Mouse (Mus musculus) ES-Bruce4 (cell line): ENCODE results near the gene Olfr218. TPM values are rescaled to one million over a fixed set of nuclear protein-coding genes. Genes with fewer than 3 reads are reported as not detected.
"Not testable (repeated sequence)": the region's sequence is repeated elsewhere in the genome, so short reads cannot be mapped to it uniquely, and the experiment has no call there.

Experiments
- H3K27ac ChIP-seq: 2 replicates; pipeline ENCODE4 v1.5.1; 2012; ENCODE audit warnings: low read length, inconsistent platforms; ENCODE audit not compliant: insufficient read depth
- H3K27me3 ChIP-seq: 2 replicates; pipeline ENCODE4 v1.6.1; 2012; ENCODE audit warnings: mild to moderate bottlenecking, low read length, inconsistent platforms; ENCODE audit not compliant: control insufficient read depth, poor library complexity, insufficient read depth, severe bottlenecking
- H3K36me3 ChIP-seq: 2 replicates; pipeline ENCODE4 v1.6.1; 2012; ENCODE audit warnings: inconsistent platforms, mild to moderate bottlenecking, low read length, moderate library complexity; ENCODE audit not compliant: control insufficient read depth, poor library complexity, insufficient read depth, severe bottlenecking
- H3K4me1 ChIP-seq: one replicate; pipeline ENCODE4 v1.8.1; 2011; ENCODE audit warnings: low read length; ENCODE audit not compliant: control insufficient read depth, insufficient read depth
- H3K4me3 ChIP-seq: 2 replicates; pipeline ENCODE4 v1.5.1; 2011; ENCODE audit warnings: low read depth, mild to moderate bottlenecking, low read length
- H3K9ac ChIP-seq: 2 replicates; pipeline ENCODE4 v1.6.1; 2012; ENCODE audit warnings: low read depth, mild to moderate bottlenecking, inconsistent platforms; ENCODE audit not compliant: poor library complexity, severe bottlenecking
- H3K9me3 ChIP-seq: replicated peaks from 2 replicates; pipeline ENCODE4 v1.6.1; 2012; ENCODE audit warnings: mild to moderate bottlenecking, low read length, inconsistent platforms; ENCODE audit not compliant: control insufficient read depth, poor library complexity, insufficient read depth, severe bottlenecking
- CTCF ChIP-seq: IDR thresholded peaks from one replicate; pipeline ENCODE4 v1.8.1; 2011; ENCODE audit warnings: low read depth, low read length
- EP300 ChIP-seq: IDR thresholded peaks from 2 replicates; pipeline ENCODE4 v1.6.1; 2011; ENCODE audit warnings: low read depth, low read length; ENCODE audit not compliant: insufficient read depth
- POLR2A ChIP-seq: IDR thresholded peaks from one replicate; pipeline ENCODE4 v1.8.1; 2011; ENCODE audit warnings: low read length; ENCODE audit not compliant: insufficient read depth
- polyA plus RNA-seq: library from polyadenylated mRNA; stranded (reverse); fragments of >200 nt; gene quantifications from 2 replicates; pipeline ENCODE4 v1.2.4, GENCODE M21; 2011; ENCODE audit warnings: low read depth; ENCODE audit not compliant: missing spikeins, insufficient read depth, insufficient read length

Olfr218 gene
- polyA plus RNA-seq, 1 experiment = not detected

- TF ChIP-seq EP300 (no peak), CTCF (no peak), POLR2A (no peak)
- Histone ChIP-seq H3K4me1 (no peaks in the 10 kb centered on the region), H3K27ac (no peak overlapping the region), H3K9me3 (no peaks in the 10 kb centered on the region), H3K36me3 (no peaks in the 10 kb centered on the region), H3K4me3 (no peak overlapping the region), H3K9ac (no peak overlapping the region), H3K27me3 (no peaks in the 10 kb centered on the region)
Measured at GRCm38 (mm10) chr1:173216481-173216880, 18.9 kb downstream of the Olfr218 start.

GRCm38 (mm10) chr1:173227081-173227480 is 29.5 kb downstream of the Olfr218 start, which contains the start of gene Fcer1a:
Fcer1a (minus strand) TSS chr1:173227214.
- TF ChIP-seq EP300 (no peak), POLR2A (no peak), CTCF (no peak)
- Histone ChIP-seq H3K4me3 (no peak within 1 kb of the TSS), H3K36me3 (no peaks in the 10 kb centered on the region), H3K9me3 (no peaks in the 10 kb centered on the region), H3K27ac (no peak within 1 kb of the TSS), H3K9ac (no peak within 1 kb of the TSS), H3K4me1 (no peaks in the 10 kb centered on the region), H3K27me3 (no peaks in the 10 kb centered on the region)

- H3K4me3 ChIP-seq, H3K27me3 ChIP-seq, H3K27ac ChIP-seq, H3K9me3 ChIP-seq, H3K9ac ChIP-seq, H3K36me3 ChIP-seq, H3K4me1 ChIP-seq: not testable (repeated sequence)
Measured at GRCm38 (mm10) chr1:173237004-173237403, 39.4 kb downstream of the Olfr218 start.

GRCm38 (mm10) chr1:173249888-173250287 is 52.3 kb downstream of the Olfr218 start:
- H3K4me3 ChIP-seq = no peak overlapping the region
- no peaks in the 10 kb centered on the region for H3K9me3 ChIP-seq
- H3K36me3 ChIP-seq = no peaks in the 10 kb centered on the region
- H3K4me1 ChIP-seq = no peaks in the 10 kb centered on the region
- no peak for TF ChIP-seq EP300
- no peak for TF ChIP-seq POLR2A
- no peak for TF ChIP-seq CTCF
- no peak overlapping the region for H3K9ac ChIP-seq
- H3K27me3 ChIP-seq = no peaks in the 10 kb centered on the region
- H3K27ac ChIP-seq = no peak overlapping the region

Other genes with a start within 250 kb of the Olfr218 start
- not detected in 2 replicates for gene Olfr16, start 247.4 kb upstream of the Olfr218 start, polyA plus RNA-seq
- not detected in 2 replicates for gene Olfr1408, start 60.4 kb upstream of the Olfr218 start, polyA plus RNA-seq
- not detected in 2 replicates for gene Olfr1406, start 7.2 kb upstream of the Olfr218 start, polyA plus RNA-seq
- not detected in 2 replicates for gene Olfr1404, start 14.6 kb downstream of the Olfr218 start, polyA plus RNA-seq
- not detected in 2 replicates for gene Fcer1a, start 29.4 kb downstream of the Olfr218 start, polyA plus RNA-seq
- gene Olfr418, start 68.2 kb downstream of the Olfr218 start, polyA plus RNA-seq = not detected in 2 replicates
- not detected in 2 replicates for gene Mptx2, start 80.0 kb downstream of the Olfr218 start, polyA plus RNA-seq
- not detected in 2 replicates for gene Ackr1, start 135.9 kb downstream of the Olfr218 start, polyA plus RNA-seq
- gene Aim2, start 153.1 kb downstream of the Olfr218 start, polyA plus RNA-seq = 38.9 and 49.8 TPM in 2 replicates
- 0.44 and 0.70 TPM in 2 replicates for gene Cadm3, start 169.9 kb downstream of the Olfr218 start, polyA plus RNA-seq